Comparison of ENCODE assay signal across 32 mouse cellular contexts in the genomic region with DNA sequence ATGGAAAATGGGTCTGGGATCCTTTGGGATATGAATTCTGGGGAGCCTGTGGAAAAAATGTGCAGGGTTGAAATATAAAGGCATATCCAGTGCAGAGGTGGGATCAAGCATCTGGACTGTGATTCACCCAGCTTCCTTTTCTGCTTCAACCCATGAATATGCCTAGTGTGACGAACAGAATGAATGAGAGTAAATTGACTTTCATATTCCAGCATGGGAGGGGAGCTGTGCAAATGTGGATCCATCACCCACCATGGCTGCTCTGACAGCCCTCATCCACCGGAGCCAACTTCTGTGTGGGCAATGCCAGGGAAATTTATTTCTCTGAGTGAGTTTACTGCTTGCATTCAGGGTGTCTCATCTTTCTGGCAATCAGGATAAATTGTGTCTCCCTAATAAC.
A peak's percentile ranks its signal among the peaks of the same experiment; 100 is the strongest.
DNase-seq lines count a peak whose midpoint lies in the region; ATAC-seq lines count a peak whose summit lies in the region.
"Had no signal": no experiment of that assay in that cellular context is flagged by ENCODE, and none has a peak within 500 bp of the region (broad histone marks: within the 10 kb centered on the region; RNA-seq: fewer than 3 reads in every experiment).

No protein-coding gene starts in this region.

- WGBS in forebrain, embryonic 16.5 days: 64% methylated on average over 2 of the region's 2 CpGs
- 86% methylated on average over 2 of the region's 2 CpGs for WGBS in forebrain, embryonic 13.5 days

- peak; percentile 55; the same call in 1 of the 2 replicates for ATAC-seq in forebrain, embryonic 16.5 days
- no peak for ATAC-seq in forebrain, embryonic 13.5 days
- ATAC-seq: forebrain, embryonic 14.5 days; hindbrain, postnatal 0 days; inflammation-experienced regulatory T-cells, adult 6 months; intestine, embryonic 16.5 days; Patski had no signal

- no peak overlapping the region; the same call in 1 of the 2 replicates for H3K27ac ChIP-seq in forebrain, embryonic 16.5 days (ENCODE audit: low read length)
- H3K27ac ChIP-seq in forebrain, embryonic 13.5 days: no peak overlapping the region
- H3K27ac ChIP-seq: embryonic facial prominence, embryonic 12.5 days; embryonic facial prominence, embryonic 15.5 days; heart, adult 2 months; heart, embryonic 10.5 days; heart, embryonic 13.5 days; hindbrain, embryonic 14.5 days; hindbrain, postnatal 0 days had no signal

- H3K9me3 ChIP-seq in forebrain, embryonic 16.5 days (ENCODE audit: control insufficient read depth, low read length): peaks cover 4% of the 10 kb centered on the region; the same call in 1 of the 2 replicates
- no peaks in the 10 kb centered on the region; the same call in 1 of the 2 replicates for H3K9me3 ChIP-seq in forebrain, embryonic 13.5 days (replicated peaks)
- H3K9me3 ChIP-seq: embryonic facial prominence, embryonic 12.5 days; embryonic facial prominence, embryonic 15.5 days; G1E; heart, embryonic 10.5 days had no signal

- no peaks in the 10 kb centered on the region for H3K27me3 ChIP-seq in forebrain, embryonic 16.5 days (replicated peaks; ENCODE audit: control insufficient read depth, insufficient read depth, low read length)
- H3K27me3 ChIP-seq in forebrain, embryonic 13.5 days: no peaks in the 10 kb centered on the region
- H3K27me3 ChIP-seq: CH12.LX; embryonic facial prominence, embryonic 12.5 days; embryonic facial prominence, embryonic 15.5 days; heart, embryonic 13.5 days; Patski had no signal

- H3K4me3 ChIP-seq in forebrain, embryonic 16.5 days (replicated peaks; ENCODE audit: low read length): no peak overlapping the region
- no peak overlapping the region for H3K4me3 ChIP-seq in forebrain, embryonic 13.5 days
- H3K4me3 ChIP-seq: embryonic facial prominence, embryonic 12.5 days; embryonic facial prominence, embryonic 15.5 days; heart, adult 2 months; heart, embryonic 10.5 days; heart, embryonic 13.5 days had no signal

- DNase-seq in frontal cortex, adult 2 months (ENCODE audit: extremely low spot score in 1 of 2, low spot score in 1 of 2): peak; percentile 7 to 54
- DNase-seq in frontal cortex, postnatal 10 days (ENCODE audit: low spot score in 2 of 2): no peak
- DNase-seq in right cerebral cortex, adult 2 months (ENCODE audit: low spot score in 2 of 2): peak; percentile 22 to 31
- no peak for DNase-seq in right cerebral cortex, postnatal 4 days
- DNase-seq in telencephalon, adult 2 months (ENCODE audit: low read depth, low spot score): peak; percentile 19
- DNase-seq in thymus, adult 18-20 months: no peak
- DNase-seq: adrenal gland, postnatal 10 days; adrenal gland, postnatal 36 days; B cell, adult 2 months; cerebellum, adult 11 months; cerebellum, adult 2 months; cerebellum, adult 9-11 months; cerebellum, postnatal 25 days; gastrocnemius, postnatal 10 days; gastrocnemius, postnatal 36 days; heart, adult 2 months; heart, postnatal 14 days; heart, postnatal 4 days had no signal

- H3K4me1 ChIP-seq in forebrain, embryonic 16.5 days (replicated peaks; ENCODE audit: control insufficient read depth, insufficient read depth, low read length): no peaks in the 10 kb centered on the region
- no peaks in the 10 kb centered on the region for H3K4me1 ChIP-seq in forebrain, embryonic 13.5 days
- H3K4me1 ChIP-seq: embryonic facial prominence, embryonic 12.5 days; embryonic facial prominence, embryonic 15.5 days; heart, embryonic 10.5 days; heart, embryonic 13.5 days had no signal

- H3K4me2 ChIP-seq in forebrain, embryonic 16.5 days (ENCODE audit: low read length): no peak overlapping the region
- H3K4me2 ChIP-seq in forebrain, embryonic 13.5 days: no peak overlapping the region
- H3K4me2 ChIP-seq: embryonic facial prominence, embryonic 12.5 days; embryonic facial prominence, embryonic 15.5 days; heart, embryonic 13.5 days; hindbrain, embryonic 14.5 days had no signal

- H3K9ac ChIP-seq in forebrain, embryonic 16.5 days (replicated peaks; ENCODE audit: low read depth, low read length): no peak overlapping the region
- no peak overlapping the region for H3K9ac ChIP-seq in forebrain, embryonic 13.5 days
- H3K9ac ChIP-seq: embryonic facial prominence, embryonic 12.5 days; embryonic facial prominence, embryonic 15.5 days; heart, embryonic 13.5 days; hindbrain, embryonic 14.5 days had no signal

- no peaks in the 10 kb centered on the region for H3K36me3 ChIP-seq in forebrain, embryonic 16.5 days (ENCODE audit: control insufficient read depth, insufficient read depth)
- no peaks in the 10 kb centered on the region for H3K36me3 ChIP-seq in forebrain, embryonic 13.5 days (ENCODE audit: poor library complexity, severe bottlenecking)
- H3K36me3 ChIP-seq: embryonic facial prominence, embryonic 12.5 days; embryonic facial prominence, embryonic 15.5 days; G1E; heart, embryonic 10.5 days; heart, embryonic 13.5 days had no signal

Comparison
In these comparisons a context has a peak if more than half of its experiments do, and no peak if none do; other contexts are left out.
1. DNase-seq: peak in frontal cortex, adult 2 months (2 of 2), right cerebral cortex, adult 2 months (2 of 2) and telencephalon, adult 2 months (single experiment); none in frontal cortex, postnatal 10 days (0 of 2), right cerebral cortex, postnatal 4 days (single experiment) and thymus, adult 18-20 months (0 of 2).